Mouse (Mus musculus): ENCODE data around the gene Wwtr1. TPM values are rescaled to one million over a fixed set of nuclear protein-coding genes. Genes with fewer than 3 reads are reported as not detected.

Wwtr1 gene
- polyA plus RNA-seq (2012; ENCODE audit: insufficient read depth, insufficient read length, low replicate concordance, missing spikeins), result not detected in 2 replicates

DNA sequence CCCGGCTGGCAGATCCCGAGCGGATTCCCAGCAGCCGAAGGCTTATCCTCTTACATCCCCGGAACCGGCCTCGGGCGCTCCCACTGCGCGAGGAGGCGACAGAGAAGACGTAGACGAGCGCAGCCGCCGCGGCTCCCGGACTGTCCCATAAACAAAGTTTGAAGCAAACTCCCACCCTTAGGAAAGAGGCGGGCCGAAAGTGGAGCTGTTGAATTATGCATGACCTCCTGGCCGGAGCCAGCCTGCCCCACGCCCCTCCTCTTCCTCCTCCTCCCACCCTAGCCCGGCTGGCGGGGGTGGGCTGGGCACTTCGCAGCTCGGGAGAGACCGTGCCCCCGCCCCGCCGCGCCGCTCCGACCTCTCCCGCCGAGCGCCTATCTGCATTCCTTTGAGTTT lies at the start of gene Wwtr1:
TSS of gene Wwtr1 (minus strand) at position 251 of the 396 bp plus-strand sequence.
- under 1% methylated on average over 36 of the region's 36 CpGs for WGBS
- Histone ChIP-seq H3K4me1 (ENCODE audit: control insufficient read depth, insufficient read depth, low read length) (peaks cover 12% of the 10 kb centered on the region), H3K27ac (ENCODE audit: insufficient read depth, low read depth, low read length) (no peak within 1 kb of the TSS), H3K4me3 (ENCODE audit: insufficient read depth, low read depth, low read length) (peak within 1 kb of the TSS; percentile 56)
- TF ChIP-seq CTCF (IDR thresholded peaks at IDR 0.05; ENCODE audit: insufficient read depth, low read depth, low read length), result no peak
- peak; percentile 33; the same call in 1 of the 2 replicates for TF ChIP-seq POLR2A (IDR thresholded peaks at IDR 0.05; ENCODE audit: insufficient read depth, low read depth, low read length)

DNA sequence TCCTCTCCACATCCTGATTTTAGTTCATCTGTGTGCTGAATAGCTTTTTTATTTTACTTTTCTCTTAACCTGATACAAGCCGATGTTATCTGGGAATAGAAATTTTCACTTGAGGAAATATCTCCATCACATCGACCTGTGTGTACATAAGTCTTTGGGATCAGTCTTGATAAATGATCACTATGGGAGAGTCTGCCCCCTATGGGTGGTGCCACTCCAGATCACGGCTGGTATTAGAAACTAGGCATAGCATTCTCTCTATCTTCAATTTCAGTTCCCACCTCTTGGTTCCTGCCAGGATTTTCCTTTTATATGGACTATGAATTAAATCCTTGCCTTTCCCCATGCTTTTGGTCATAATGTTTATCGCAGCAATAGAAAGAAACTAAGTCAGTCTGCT lies 44.0 kb upstream of the Wwtr1 start:
- Histone ChIP-seq H3K4me1 (ENCODE audit: control insufficient read depth, insufficient read depth, low read length) (no peaks in the 10 kb centered on the region), H3K27ac (ENCODE audit: insufficient read depth, low read depth, low read length) (no peak overlapping the region), H3K4me3 (ENCODE audit: insufficient read depth, low read depth, low read length) (no peak overlapping the region)
- whole genome bisulfite sequencing, result 76% methylated on average over 4 of the region's 4 CpGs
- no peak for TF ChIP-seq CTCF (IDR thresholded peaks at IDR 0.05; ENCODE audit: insufficient read depth, low read depth, low read length)
- no peak for TF ChIP-seq POLR2A (IDR thresholded peaks at IDR 0.05; ENCODE audit: insufficient read depth, low read depth, low read length)

DNA sequence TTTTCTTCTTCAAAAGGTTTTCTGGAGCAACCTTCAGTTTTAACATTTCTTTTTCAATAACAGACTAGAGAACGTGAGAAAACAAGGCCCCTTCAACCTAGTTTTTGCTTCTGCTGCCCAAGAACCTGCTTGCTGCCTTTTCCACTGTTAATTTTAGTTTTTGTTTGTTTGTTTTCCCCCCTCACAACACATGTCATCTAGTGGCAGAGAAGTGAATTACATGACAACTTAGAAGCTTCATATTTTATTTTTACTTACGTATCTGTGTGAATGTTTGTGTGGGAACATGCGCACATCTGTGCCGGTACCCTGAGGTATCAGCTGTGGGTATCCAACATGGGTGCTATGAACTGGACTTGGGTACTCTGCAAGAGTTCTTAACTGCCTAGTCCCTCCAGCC lies 39.9 kb upstream of the Wwtr1 start:
- Histone ChIP-seq H3K4me1 (ENCODE audit: control insufficient read depth, insufficient read depth, low read length) (no peaks in the 10 kb centered on the region), H3K27ac (ENCODE audit: insufficient read depth, low read depth, low read length) (no peak overlapping the region), H3K4me3 (ENCODE audit: insufficient read depth, low read depth, low read length) (no peak overlapping the region)
- WGBS, result 86% methylated on average over 4 of the region's 4 CpGs
- TF ChIP-seq POLR2A (IDR thresholded peaks at IDR 0.05; ENCODE audit: insufficient read depth, low read depth, low read length) (no peak), CTCF (IDR thresholded peaks at IDR 0.05; ENCODE audit: insufficient read depth, low read depth, low read length) (no peak)

DNA sequence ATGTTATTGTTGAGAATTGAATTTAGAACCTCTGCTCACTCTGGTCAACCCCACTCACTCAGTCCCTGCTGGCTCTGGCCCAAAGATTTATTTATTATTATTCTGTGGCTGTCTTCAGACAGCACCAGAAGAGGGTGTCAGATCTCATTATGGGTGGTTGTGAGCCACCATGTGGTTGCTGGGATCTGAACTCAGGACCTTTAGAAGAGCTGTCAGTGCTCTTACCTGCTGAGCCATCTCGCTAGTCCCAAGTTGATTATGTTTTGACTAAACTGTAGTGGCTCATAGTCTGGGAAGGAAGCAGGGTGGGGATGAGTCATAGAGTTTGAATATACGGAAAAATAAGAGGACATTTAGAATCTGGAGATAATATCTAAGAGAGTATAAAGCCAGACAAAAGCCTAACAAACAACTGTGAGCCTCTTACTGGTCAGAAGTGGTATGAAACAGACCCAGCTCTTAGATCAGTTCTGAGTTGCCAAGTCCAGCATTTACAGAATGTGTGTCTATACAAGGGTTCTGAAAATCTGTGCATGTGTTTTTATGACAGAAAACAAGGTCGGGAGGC lies 36.8 kb upstream of the Wwtr1 start:
- Histone ChIP-seq H3K4me1 (ENCODE audit: control insufficient read depth, insufficient read depth, low read length) (no peaks in the 10 kb centered on the region), H3K27ac (ENCODE audit: insufficient read depth, low read depth, low read length) (no peak overlapping the region), H3K4me3 (ENCODE audit: insufficient read depth, low read depth, low read length) (no peak overlapping the region)
- TF ChIP-seq POLR2A (IDR thresholded peaks at IDR 0.05; ENCODE audit: insufficient read depth, low read depth, low read length), result no peak
- no peak for TF ChIP-seq CTCF (IDR thresholded peaks at IDR 0.05; ENCODE audit: insufficient read depth, low read depth, low read length)
- 71% methylated on average over 3 of the region's 3 CpGs for WGBS

DNA sequence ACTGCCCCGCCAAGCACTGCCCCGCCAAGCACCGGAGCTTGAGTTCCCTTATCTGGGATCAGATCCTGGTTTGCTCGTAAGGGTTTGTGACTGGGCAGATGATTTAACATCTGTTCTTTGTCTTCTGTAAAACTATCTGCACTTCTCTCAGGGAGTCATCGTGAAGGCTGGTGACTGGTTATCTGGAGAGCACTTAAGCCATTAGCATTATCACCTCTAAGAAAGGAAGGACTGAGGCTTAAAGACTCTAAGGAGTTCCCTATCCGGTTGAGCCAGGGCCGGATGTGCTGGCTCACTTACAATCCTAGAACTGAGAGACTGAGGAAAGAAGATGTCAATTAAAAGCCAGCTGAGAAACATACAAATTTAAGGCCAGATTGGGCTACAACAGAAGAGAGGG lies 36.1 kb upstream of the Wwtr1 start:
- no peak overlapping the region for H3K4me3 ChIP-seq (ENCODE audit: insufficient read depth, low read depth, low read length)
- TF ChIP-seq CTCF (IDR thresholded peaks at IDR 0.05; ENCODE audit: insufficient read depth, low read depth, low read length) (no peak), POLR2A (IDR thresholded peaks at IDR 0.05; ENCODE audit: insufficient read depth, low read depth, low read length) (no peak)
- H3K27ac ChIP-seq (ENCODE audit: insufficient read depth, low read depth, low read length), result no peak overlapping the region
- no peaks in the 10 kb centered on the region for H3K4me1 ChIP-seq (ENCODE audit: control insufficient read depth, insufficient read depth, low read length)
- WGBS, result 88% methylated on average over 7 of the region's 7 CpGs

DNA sequence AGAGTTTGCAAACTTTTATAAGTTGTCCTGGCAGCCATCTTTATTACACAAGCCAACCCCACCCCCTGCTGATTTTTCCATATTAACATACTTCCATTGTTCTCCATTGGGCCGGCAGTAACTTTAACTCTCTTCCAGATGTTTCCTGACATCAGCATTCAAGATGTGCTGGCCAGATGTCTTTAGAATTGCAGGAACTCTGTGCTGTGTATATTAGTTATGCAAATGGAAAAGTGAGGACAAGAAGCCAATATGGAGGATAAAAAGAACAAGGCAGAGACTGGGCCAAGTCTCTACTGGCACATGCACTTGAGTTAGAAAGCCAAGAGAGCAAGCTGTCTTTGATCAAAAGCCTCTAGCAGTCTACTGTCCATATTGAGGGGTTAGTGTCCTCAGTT lies 28.9 kb upstream of the Wwtr1 start:
- Histone ChIP-seq H3K27ac (ENCODE audit: insufficient read depth, low read depth, low read length) (no peak overlapping the region), H3K4me3 (ENCODE audit: insufficient read depth, low read depth, low read length) (no peak overlapping the region), H3K4me1 (ENCODE audit: control insufficient read depth, insufficient read depth, low read length) (no peaks in the 10 kb centered on the region)
- 40% methylated on average over 1 of the region's 1 CpGs for WGBS
- TF ChIP-seq POLR2A (IDR thresholded peaks at IDR 0.05; ENCODE audit: insufficient read depth, low read depth, low read length) (no peak), CTCF (IDR thresholded peaks at IDR 0.05; ENCODE audit: insufficient read depth, low read depth, low read length) (no peak)

DNA sequence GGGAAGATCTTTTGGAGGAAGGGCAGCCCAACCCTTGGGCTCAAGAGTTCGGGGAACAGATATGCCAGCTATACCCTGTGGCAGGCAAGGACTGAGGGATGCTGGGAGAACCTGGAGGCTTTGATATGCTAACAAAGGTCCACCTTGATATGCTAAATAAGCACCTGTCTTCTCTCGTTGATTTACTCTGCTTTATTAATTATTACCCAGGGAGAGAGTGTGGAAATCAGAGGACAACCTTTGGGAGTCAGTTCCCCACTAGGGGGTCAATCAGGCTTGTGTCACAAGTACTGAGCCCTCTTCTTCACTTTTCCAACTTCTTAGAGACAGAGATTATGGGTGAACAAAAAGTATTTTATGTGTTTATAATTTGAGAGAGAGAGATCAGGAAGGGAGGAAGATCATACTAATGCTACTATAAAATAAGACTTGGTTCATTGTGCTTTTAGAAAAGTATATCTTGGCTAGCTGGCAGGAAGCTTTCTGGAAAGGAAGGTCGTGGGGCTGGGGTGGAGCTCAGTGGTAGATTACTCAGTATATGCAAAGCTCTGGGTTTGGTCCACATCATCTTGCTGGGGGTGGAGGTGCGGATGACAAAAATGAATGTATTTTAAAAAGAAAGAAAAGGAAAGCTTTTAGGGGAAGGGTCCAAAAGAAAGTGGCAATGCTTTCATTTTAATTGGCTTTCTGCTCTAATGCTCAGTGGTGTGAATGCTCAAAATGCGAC lies 28.3 kb upstream of the Wwtr1 start:
- TF ChIP-seq CTCF (IDR thresholded peaks at IDR 0.05; ENCODE audit: insufficient read depth, low read depth, low read length), result no peak
- TF ChIP-seq POLR2A (IDR thresholded peaks at IDR 0.05; ENCODE audit: insufficient read depth, low read depth, low read length), result no peak
- Histone ChIP-seq H3K4me1 (ENCODE audit: control insufficient read depth, insufficient read depth, low read length) (no peaks in the 10 kb centered on the region), H3K4me3 (ENCODE audit: insufficient read depth, low read depth, low read length) (no peak overlapping the region), H3K27ac (ENCODE audit: insufficient read depth, low read depth, low read length) (no peak overlapping the region)
- WGBS, result 62% methylated on average over 5 of the region's 5 CpGs

DNA sequence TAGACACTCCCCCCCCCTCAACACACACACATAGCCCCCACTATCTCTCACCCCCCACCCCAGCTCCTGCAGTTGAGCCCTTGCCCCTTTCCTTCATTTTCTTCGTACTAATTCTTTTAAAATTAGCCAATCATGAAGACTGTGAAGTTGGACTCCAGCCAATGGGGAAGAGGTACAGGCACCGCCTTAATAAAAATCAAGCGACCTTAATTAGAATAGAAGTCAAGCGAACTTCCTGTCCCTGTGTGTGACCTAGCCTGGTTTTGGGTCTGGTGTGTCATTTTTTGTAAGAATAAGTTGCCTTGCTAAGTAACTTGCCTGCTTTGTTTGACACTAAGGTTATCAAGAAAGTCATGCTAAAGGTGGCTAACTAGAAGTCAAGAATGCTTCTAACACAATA lies 26.9 kb upstream of the Wwtr1 start:
- 77% methylated on average over 4 of the region's 4 CpGs for WGBS
- TF ChIP-seq CTCF (IDR thresholded peaks at IDR 0.05; ENCODE audit: insufficient read depth, low read depth, low read length) (no peak), POLR2A (IDR thresholded peaks at IDR 0.05; ENCODE audit: insufficient read depth, low read depth, low read length) (no peak)
- H3K4me3 ChIP-seq (ENCODE audit: insufficient read depth, low read depth, low read length), result no peak overlapping the region
- H3K4me1 ChIP-seq (ENCODE audit: control insufficient read depth, insufficient read depth, low read length), result no peaks in the 10 kb centered on the region
- no peak overlapping the region for H3K27ac ChIP-seq (ENCODE audit: insufficient read depth, low read depth, low read length)

DNA sequence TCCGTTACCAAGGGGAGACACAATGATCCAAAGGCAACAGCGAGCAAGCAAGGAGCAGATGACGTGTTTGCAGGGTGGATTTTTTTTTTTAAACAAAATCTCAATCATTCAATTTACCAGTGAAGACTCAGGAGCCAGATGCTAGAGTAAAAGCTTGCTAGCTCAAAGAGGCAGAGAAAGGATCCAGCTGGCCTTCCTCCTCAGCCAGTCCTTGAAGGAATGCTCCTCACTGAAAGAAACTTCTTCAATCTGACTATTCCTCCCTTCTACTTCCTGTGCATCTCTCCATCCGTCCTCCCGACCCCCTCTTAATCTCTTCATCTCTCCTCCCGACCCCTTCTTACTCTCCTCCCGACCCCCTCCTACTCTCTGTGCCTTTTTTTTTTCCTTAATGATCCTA lies 20.9 kb upstream of the Wwtr1 start:
- WGBS, result 65% methylated on average over 7 of the region's 7 CpGs
- Histone ChIP-seq H3K4me1 (ENCODE audit: control insufficient read depth, insufficient read depth, low read length) (no peaks in the 10 kb centered on the region), H3K4me3 (ENCODE audit: insufficient read depth, low read depth, low read length) (no peak overlapping the region), H3K27ac (ENCODE audit: insufficient read depth, low read depth, low read length) (no peak overlapping the region)
- TF ChIP-seq POLR2A (IDR thresholded peaks at IDR 0.05; ENCODE audit: insufficient read depth, low read depth, low read length), result no peak
- no peak for TF ChIP-seq CTCF (IDR thresholded peaks at IDR 0.05; ENCODE audit: insufficient read depth, low read depth, low read length)
